Mouse (Mus musculus): ENCODE results near the gene Hoxc6.

Gene Hoxc6

GRCm38 (mm10) chr15:102967511-102968397, 30.3 kb upstream of the Hoxc6 start:
- peak in 1 of 2 experiments; percentile 32 for DNase-seq (ENCODE audit: inconsistent age in 2 of 2, low spot score in 1 of 2)

GRCm38 (mm10) chr15:102969296-102969695, 28.8 kb upstream of the Hoxc6 start:
- no peak for DNase-seq (ENCODE audit: inconsistent age in 2 of 2, low spot score in 1 of 2)

- peak in 1 of 2 experiments; percentile 69 for DNase-seq (ENCODE audit: inconsistent age in 2 of 2, low spot score in 1 of 2)
Measured at GRCm38 (mm10) chr15:102970740-102971139, 27.3 kb upstream of the Hoxc6 start.

- no peak for DNase-seq (ENCODE audit: inconsistent age in 2 of 2, low spot score in 1 of 2)
Measured at GRCm38 (mm10) chr15:102972254-102972653, 25.8 kb upstream of the Hoxc6 start.

GRCm38 (mm10) chr15:102972753-102973152, 25.3 kb upstream of the Hoxc6 start:
- no peak for DNase-seq (ENCODE audit: inconsistent age in 2 of 2, low spot score in 1 of 2)

- DNase-seq (ENCODE audit: inconsistent age in 2 of 2, low spot score in 1 of 2) = no peak
Measured at GRCm38 (mm10) chr15:102975034-102975433, 23.0 kb upstream of the Hoxc6 start.

GRCm38 (mm10) chr15:102975688-102976111, 22.4 kb upstream of the Hoxc6 start:
- DNase-seq (ENCODE audit: inconsistent age in 2 of 2, low spot score in 1 of 2) = no peak

- no peak for DNase-seq (ENCODE audit: inconsistent age in 2 of 2, low spot score in 1 of 2)
Measured at GRCm38 (mm10) chr15:102976171-102976570, 21.9 kb upstream of the Hoxc6 start, which contains the start of gene Hoxc9. Gene Hoxc9, plus strand, starts transcription at chr15:102976439.

- DNase-seq (ENCODE audit: inconsistent age in 2 of 2, low spot score in 1 of 2) = peak in 1 of 2 experiments; percentile 66
Measured at GRCm38 (mm10) chr15:102976631-102977422, 21.2 kb upstream of the Hoxc6 start.

- DNase-seq (ENCODE audit: inconsistent age in 2 of 2, low spot score in 1 of 2) = no peak
Measured at GRCm38 (mm10) chr15:102977423-102977974, 20.6 kb upstream of the Hoxc6 start.

- DNase-seq (ENCODE audit: inconsistent age in 2 of 2, low spot score in 1 of 2) = no peak
Measured at GRCm38 (mm10) chr15:102978615-102979515, 19.2 kb upstream of the Hoxc6 start.

- no peak for DNase-seq (ENCODE audit: inconsistent age in 2 of 2, low spot score in 1 of 2)
Measured at GRCm38 (mm10) chr15:102979936-102980335, 18.1 kb upstream of the Hoxc6 start.

GRCm38 (mm10) chr15:102980352-102980751, 17.7 kb upstream of the Hoxc6 start:
- DNase-seq (ENCODE audit: inconsistent age in 2 of 2, low spot score in 1 of 2) = no peak

- DNase-seq (ENCODE audit: inconsistent age in 2 of 2, low spot score in 1 of 2) = no peak
Measured at GRCm38 (mm10) chr15:102980912-102981311, 17.1 kb upstream of the Hoxc6 start.

GRCm38 (mm10) chr15:102981379-102982288, 16.4 kb upstream of the Hoxc6 start:
- peak; percentile 27 to 75 for DNase-seq (ENCODE audit: inconsistent age in 2 of 2, low spot score in 1 of 2)

GRCm38 (mm10) chr15:102983716-102984115, 14.3 kb upstream of the Hoxc6 start:
- DNase-seq (ENCODE audit: inconsistent age in 2 of 2, low spot score in 1 of 2) = no peak

- no peak for DNase-seq (ENCODE audit: inconsistent age in 2 of 2, low spot score in 1 of 2)
Measured at GRCm38 (mm10) chr15:102984521-102984920, 13.5 kb upstream of the Hoxc6 start.

GRCm38 (mm10) chr15:102984925-102985324, 13.1 kb upstream of the Hoxc6 start:
- DNase-seq (ENCODE audit: inconsistent age in 2 of 2, low spot score in 1 of 2) = no peak

- DNase-seq (ENCODE audit: inconsistent age in 2 of 2, low spot score in 1 of 2) = peak; percentile 91 to 98
Measured at GRCm38 (mm10) chr15:102987124-102987833, 10.8 kb upstream of the Hoxc6 start.

Data from adrenal gland, adult (tissue).